Mouse (Mus musculus) cortical plate, adult 2 months (tissue): ENCODE measurements around the gene Cdh23. TPM values are rescaled to one million over a fixed set of nuclear protein-coding genes. Genes with fewer than 3 reads are reported as not detected.
"Not testable (repeated sequence)": the region's sequence is repeated elsewhere in the genome, so short reads cannot be mapped to it uniquely, and the experiment has no call there.

Experiments
- H3K27ac ChIP-seq: fragments of 200-500 bp; 2 replicates; pipeline ENCODE4 v1.5.1; 2012; ENCODE audit warnings: low read length, control low read depth, inconsistent platforms; ENCODE audit not compliant: insufficient read depth
- H3K4me1 ChIP-seq: fragments of 200-500 bp; 2 replicates; pipeline ENCODE4 v1.6.1; 2011; ENCODE audit warnings: low read length; ENCODE audit not compliant: control insufficient read depth, insufficient read depth
- H3K4me3 ChIP-seq: fragments of 200-500 bp; 2 replicates; pipeline ENCODE4 v1.5.1; 2011; ENCODE audit warnings: mild to moderate bottlenecking, low read length, control low read depth; ENCODE audit not compliant: insufficient read depth
- CTCF ChIP-seq: fragments of 200-500 bp; IDR thresholded peaks from 2 replicates; pipeline ENCODE4 v1.5.1; 2011; ENCODE audit warnings: mild to moderate bottlenecking, control low read depth, low read length; ENCODE audit not compliant: insufficient read depth; ENCODE audit errors: extremely low read depth
- POLR2A ChIP-seq: fragments of 200-500 bp; IDR thresholded peaks from 2 replicates; pipeline ENCODE4 v1.6.1; 2011; ENCODE audit warnings: mild to moderate bottlenecking, low read length, control low read depth; ENCODE audit not compliant: insufficient read depth; ENCODE audit errors: extremely low read depth
- polyA plus RNA-seq: library from polyadenylated mRNA; depleted of rRNA; stranded (reverse); fragments of >200 nt; gene quantifications from 2 replicates; pipeline ENCODE4 v1.2.3, GENCODE M21; 2012

Cdh23 gene
- polyA plus RNA-seq, 1 experiment = 0.46 TPM

- Histone ChIP-seq H3K4me1 (no peaks in the 10 kb centered on the region), H3K4me3 (no peak overlapping the region), H3K27ac (no peak overlapping the region)
- TF ChIP-seq POLR2A (no peak), CTCF (no peak)
Measured at GRCm38 (mm10) chr10:60716449-60716848, 20.2 kb upstream of the Cdh23 start.

- not testable (repeated sequence) for H3K4me3 ChIP-seq, H3K27ac ChIP-seq, H3K4me1 ChIP-seq
Measured at GRCm38 (mm10) chr10:60712299-60712698, 16.0 kb upstream of the Cdh23 start.

- TF ChIP-seq POLR2A (no peak), CTCF (no peak)
- no peaks in the 10 kb centered on the region for H3K4me1 ChIP-seq
- H3K4me3 ChIP-seq = no peak overlapping the region
- no peak overlapping the region for H3K27ac ChIP-seq
Measured at GRCm38 (mm10) chr10:60708837-60709236, 12.5 kb upstream of the Cdh23 start.

- no peaks in the 10 kb centered on the region for H3K4me1 ChIP-seq
- H3K4me3 ChIP-seq = no peak overlapping the region
- no peak overlapping the region for H3K27ac ChIP-seq
- no peak for TF ChIP-seq POLR2A
Measured at GRCm38 (mm10) chr10:60706268-60706667, 10.0 kb upstream of the Cdh23 start.

- H3K4me1 ChIP-seq = no peaks in the 10 kb centered on the region
- TF ChIP-seq POLR2A (no peak), CTCF (no peak)
- no peak overlapping the region for H3K4me3 ChIP-seq
- no peak overlapping the region for H3K27ac ChIP-seq
Measured at GRCm38 (mm10) chr10:60705134-60705533, 8.8 kb upstream of the Cdh23 start.

GRCm38 (mm10) chr10:60697775-60698174, 1.5 kb upstream of the Cdh23 start:
- H3K4me3 ChIP-seq = no peak overlapping the region
- no peak overlapping the region for H3K27ac ChIP-seq
- no peaks in the 10 kb centered on the region for H3K4me1 ChIP-seq
- TF ChIP-seq CTCF = no peak
- TF ChIP-seq POLR2A = no peak

GRCm38 (mm10) chr10:60696975-60697374, 685 bp upstream of the Cdh23 start:
- H3K4me1 ChIP-seq = no peaks in the 10 kb centered on the region
- no peak overlapping the region for H3K27ac ChIP-seq
- TF ChIP-seq CTCF (peak; percentile 96), POLR2A (no peak)
- H3K4me3 ChIP-seq = no peak overlapping the region

GRCm38 (mm10) chr10:60691671-60692390, 4.5 kb downstream of the Cdh23 start:
- Histone ChIP-seq H3K27ac (no peak overlapping the region), H3K4me3 (no peak overlapping the region), H3K4me1 (no peaks in the 10 kb centered on the region)
- no peak for TF ChIP-seq CTCF
- no peak for TF ChIP-seq POLR2A

GRCm38 (mm10) chr10:60690960-60691359, 5.3 kb downstream of the Cdh23 start:
- Histone ChIP-seq H3K4me1 (no peaks in the 10 kb centered on the region), H3K4me3 (no peak overlapping the region), H3K27ac (no peak overlapping the region)
- TF ChIP-seq POLR2A (no peak), CTCF (no peak)

GRCm38 (mm10) chr10:60689396-60689795, 6.9 kb downstream of the Cdh23 start:
- H3K4me3 ChIP-seq = no peak overlapping the region
- H3K4me1 ChIP-seq = no peaks in the 10 kb centered on the region
- no peak overlapping the region for H3K27ac ChIP-seq
- TF ChIP-seq POLR2A (no peak), CTCF (no peak)
